Mouse (Mus musculus) neural tube, embryonic 15.5 days (tissue): ENCODE measurements at regions not wholly inside any gene's neighbourhood (a gene's known extent, or its start where the extent isn't known, plus 50 kb on each side); places are given as distances from the start of the nearest gene placed in this dataset.
"Not testable (repeated sequence)": the region's sequence is repeated elsewhere in the genome, so short reads cannot be mapped to it uniquely, and the experiment has no call there.

Experiments
- ATAC-seq: fragments of 200-750 bp; cut with Nextera tagmentation; 2 replicates; pipeline ENCODE4 v1.8.0; 2017; ENCODE audit warnings: mild to moderate bottlenecking, moderate TSS enrichment, moderate library complexity; ENCODE audit not compliant: low FRiP score
- H3K27ac ChIP-seq: fragments of 300-500 bp; sonication (generic); replicated peaks from 2 replicates; pipeline ENCODE4 v1.5.1; 2015; ENCODE audit warnings: mild to moderate bottlenecking, inconsistent platforms
- H3K27me3 ChIP-seq: fragments of 300-500 bp; sonication (generic); replicated peaks from 2 replicates; pipeline ENCODE4 v1.6.1; 2015; ENCODE audit warnings: inconsistent platforms
- H3K36me3 ChIP-seq: fragments of 300-500 bp; sonication (generic); 2 replicates; pipeline ENCODE4 v1.6.1; 2015; ENCODE audit warnings: inconsistent platforms
- H3K4me1 ChIP-seq: fragments of 300-500 bp; sonication (generic); 2 replicates; pipeline ENCODE4 v1.6.1; 2015; ENCODE audit warnings: inconsistent platforms
- H3K4me2 ChIP-seq: fragments of 300-500 bp; sonication (generic); 2 replicates; pipeline ENCODE4 v1.6.1; 2015; ENCODE audit warnings: inconsistent platforms, mild to moderate bottlenecking, moderate library complexity
- H3K4me3 ChIP-seq: fragments of 300-500 bp; sonication (generic); replicated peaks from 2 replicates; pipeline ENCODE4 v1.5.1; 2015; ENCODE audit warnings: mild to moderate bottlenecking, inconsistent platforms
- H3K9ac ChIP-seq: fragments of 300-500 bp; sonication (generic); replicated peaks from 2 replicates; pipeline ENCODE4 v1.6.1; 2015; ENCODE audit warnings: mild to moderate bottlenecking, inconsistent platforms
- H3K9me3 ChIP-seq: fragments of 300-500 bp; sonication (generic); replicated peaks from 2 replicates; pipeline ENCODE4 v1.6.1; 2016; ENCODE audit warnings: inconsistent platforms
- WGBS: fragments of 180-500 bp; shearing (Covaris S2); methylation state at CpG from one replicate; pipeline ENCODE4 v1.1.7; 2015; ENCODE audit warnings: mixed read lengths; 5-methylcytosine and 5-hydroxymethylcytosine counted together

DNA sequence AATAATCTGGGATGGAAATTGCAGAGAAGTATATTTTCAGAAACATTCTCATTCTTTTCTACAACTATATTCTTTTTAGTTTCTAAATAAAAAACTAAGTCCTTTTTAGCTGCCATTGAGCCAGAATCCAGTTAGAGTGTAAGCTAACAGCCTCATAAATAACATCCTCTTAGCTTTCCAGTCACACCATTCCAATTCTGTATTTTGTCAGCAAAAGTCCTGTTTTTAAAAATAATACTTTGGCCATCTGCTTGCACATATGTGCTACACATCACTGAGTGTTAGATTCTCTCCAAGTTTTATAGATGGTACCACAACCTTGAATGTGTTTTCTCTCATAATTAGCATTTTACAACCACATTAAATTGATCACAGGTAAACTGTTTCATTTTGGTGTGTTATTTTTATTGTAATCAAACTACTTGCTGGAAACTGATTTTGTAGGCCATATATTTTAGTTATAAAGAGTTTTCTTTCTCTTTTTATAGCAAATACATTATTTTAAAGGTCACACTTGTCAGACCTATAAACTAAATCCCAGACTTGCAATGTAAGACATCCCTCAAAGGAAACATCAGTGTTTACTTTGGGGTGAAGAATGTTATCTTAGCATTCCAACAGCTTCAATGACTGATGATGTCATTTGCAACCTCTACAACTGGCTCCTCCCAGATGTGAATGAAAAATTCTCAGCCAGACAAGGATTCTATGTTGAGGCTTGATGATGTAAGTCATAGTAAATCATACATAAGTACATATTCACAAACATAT lies 1878.9 kb upstream of the Flrt2 start:
- no peaks in the 10 kb centered on the region for H3K9me3 ChIP-seq
- ATAC-seq: no peak
- H3K36me3 ChIP-seq: no peaks in the 10 kb centered on the region
- no peak overlapping the region for H3K27ac ChIP-seq
- H3K9ac ChIP-seq: no peak overlapping the region
- no peaks in the 10 kb centered on the region for H3K27me3 ChIP-seq
- no peak overlapping the region for H3K4me3 ChIP-seq
- no peaks in the 10 kb centered on the region for H3K4me1 ChIP-seq
- no peak overlapping the region for H3K4me2 ChIP-seq

DNA sequence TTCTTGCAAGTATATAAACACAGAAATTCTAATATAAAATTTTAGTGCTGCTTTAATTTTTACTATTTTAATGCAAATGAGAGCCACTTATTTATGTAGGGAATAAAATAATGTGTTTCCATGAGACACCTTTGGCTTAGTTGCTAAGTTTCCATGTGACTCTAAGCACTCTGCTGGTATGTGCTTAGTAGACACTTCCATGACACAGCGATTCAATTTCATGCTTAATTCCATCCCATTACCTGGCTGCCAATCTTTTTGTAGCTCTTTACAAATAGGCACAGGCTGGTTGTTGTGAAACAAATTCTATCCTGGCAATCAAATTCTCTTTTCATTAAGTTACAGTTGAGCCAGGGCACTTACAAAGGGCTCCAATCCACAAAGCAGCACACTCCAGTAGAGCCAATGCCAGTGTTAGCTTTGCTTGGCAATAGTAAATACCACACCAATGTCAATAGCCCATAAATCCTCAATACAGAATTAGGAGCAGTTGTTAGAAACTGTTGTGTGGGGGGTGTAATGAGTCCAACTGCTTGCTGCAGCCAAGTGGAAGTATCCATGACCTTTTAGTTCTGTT lies 1841.0 kb upstream of the Flrt2 start:
- no peak overlapping the region for H3K27ac ChIP-seq
- ATAC-seq: peak; percentile 57; the same call in 1 of the 2 replicates
- H3K9ac ChIP-seq: no peak overlapping the region
- H3K9me3 ChIP-seq: no peaks in the 10 kb centered on the region
- 0 out of 2 replicates have a peak, but pooled peaks cover 2% of the 10 kb centered on the region for H3K27me3 ChIP-seq
- H3K4me1 ChIP-seq: no peaks in the 10 kb centered on the region
- H3K4me3 ChIP-seq: no peak overlapping the region
- H3K4me2 ChIP-seq: no peak overlapping the region
- H3K36me3 ChIP-seq: no peaks in the 10 kb centered on the region
- WGBS: 17% methylated on average over 1 of the region's 1 CpGs

DNA sequence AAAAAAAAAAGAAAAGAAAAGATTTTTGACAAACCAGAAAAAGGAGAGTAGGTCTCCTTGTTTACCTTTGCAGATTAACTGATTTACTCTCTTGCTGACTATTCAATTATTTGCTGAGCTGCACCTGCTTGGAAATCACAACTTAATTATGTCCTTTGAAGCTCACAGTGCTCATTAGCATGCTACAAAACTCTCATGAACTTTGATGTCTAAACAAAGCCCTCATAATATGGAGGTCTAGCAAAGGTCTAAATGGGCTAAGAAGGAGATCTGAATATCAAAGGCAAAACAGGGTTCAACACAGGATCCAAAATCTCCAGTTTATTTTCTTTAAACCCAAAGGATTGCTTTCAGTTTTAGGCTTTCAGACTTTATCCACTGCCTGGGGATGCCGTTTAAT lies 1840.4 kb upstream of the Flrt2 start:
- no peaks in the 10 kb centered on the region for H3K9me3 ChIP-seq
- H3K4me1 ChIP-seq: no peaks in the 10 kb centered on the region
- H3K4me3 ChIP-seq: no peak overlapping the region
- no peak overlapping the region for H3K27ac ChIP-seq
- ATAC-seq: no peak
- H3K27me3 ChIP-seq: 0 out of 2 replicates have a peak, but pooled peaks cover 2% of the 10 kb centered on the region
- H3K4me2 ChIP-seq: no peak overlapping the region
- WGBS: 40% methylated on average over 1 of the region's 1 CpGs
- H3K9ac ChIP-seq: no peak overlapping the region
- H3K36me3 ChIP-seq: no peaks in the 10 kb centered on the region

DNA sequence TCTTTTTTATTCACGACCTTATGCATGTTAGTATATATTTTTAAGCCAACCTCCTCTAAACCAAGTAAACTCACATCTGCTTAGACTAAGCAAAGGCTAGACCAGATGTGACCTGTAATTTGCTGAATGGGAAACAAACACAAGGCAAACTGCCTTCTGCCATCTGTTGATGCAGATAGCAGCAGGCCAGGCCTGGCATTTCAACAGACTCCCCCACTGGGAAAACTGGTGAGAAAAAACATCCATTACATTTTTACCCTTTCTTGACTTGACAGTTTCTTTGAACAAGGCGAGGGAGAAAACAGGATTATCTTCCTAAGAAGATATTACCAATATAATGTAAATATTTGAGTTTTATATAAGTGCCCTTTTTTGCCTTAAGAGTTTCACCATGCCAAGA lies 1806.1 kb upstream of the Flrt2 start:
- WGBS: 71% methylated on average over 2 of the region's 2 CpGs
- Histone ChIP-seq H3K4me2 (no peak overlapping the region), H3K27ac (no peak overlapping the region), H3K9ac (no peak overlapping the region), H3K4me3 (no peak overlapping the region), H3K27me3 (no peaks in the 10 kb centered on the region), H3K4me1 (no peaks in the 10 kb centered on the region), H3K36me3 (no peaks in the 10 kb centered on the region), H3K9me3 (no peaks in the 10 kb centered on the region)
- ATAC-seq: no peak

DNA sequence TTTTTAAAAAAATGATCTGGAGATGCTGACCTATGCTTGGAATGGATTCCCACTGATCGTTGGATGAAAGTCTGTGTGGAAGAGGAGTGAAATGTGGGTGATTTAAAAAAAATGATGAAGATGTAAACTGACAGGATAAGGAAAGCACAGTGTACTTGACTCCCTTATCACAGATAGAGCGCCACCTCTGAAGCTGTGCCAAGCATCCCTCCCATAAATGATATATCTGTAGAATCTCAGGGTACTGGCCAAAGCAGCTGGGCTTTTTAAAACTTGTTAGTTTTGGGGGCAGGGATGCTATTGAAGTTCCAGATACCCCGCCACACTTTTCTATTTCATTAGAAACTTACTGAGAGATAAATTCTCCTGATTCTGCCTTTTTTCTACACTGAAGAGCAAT lies 1801.9 kb upstream of the Flrt2 start:
- no peak for ATAC-seq
- WGBS: 83% methylated on average over 3 of the region's 3 CpGs

DNA sequence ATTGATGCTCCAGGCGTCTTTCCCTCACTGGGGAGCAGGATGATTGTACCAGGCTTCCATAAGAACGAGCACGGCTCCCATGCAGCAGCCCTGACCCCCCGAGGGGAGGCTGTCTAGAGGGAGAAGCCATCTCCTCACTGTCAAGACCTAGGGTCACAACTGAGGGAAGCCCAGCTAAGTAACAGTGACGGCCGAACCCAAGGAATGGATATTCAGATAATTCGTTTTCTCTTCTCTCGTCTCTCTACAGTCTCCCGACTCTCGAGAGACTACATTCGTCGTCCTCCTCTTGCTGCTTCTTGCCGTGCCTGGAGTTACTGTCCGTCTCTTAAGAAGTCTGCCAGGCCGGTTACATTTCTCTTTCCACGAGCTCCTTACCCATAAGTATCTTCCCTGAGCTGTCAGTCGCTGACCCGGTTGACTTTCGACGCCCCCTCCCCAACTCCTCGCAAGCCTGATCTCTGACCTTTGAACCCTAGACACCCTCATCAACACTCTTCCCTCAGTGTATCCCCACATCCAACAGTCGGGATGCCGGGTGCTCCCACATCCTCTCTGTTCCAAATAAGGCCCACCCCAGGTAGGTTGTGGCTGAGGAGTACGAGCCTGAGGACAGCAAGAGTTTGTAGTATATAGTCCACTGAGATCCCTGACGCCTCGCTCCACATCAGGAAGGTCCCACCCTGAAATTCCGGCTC lies 1763.3 kb upstream of the Flrt2 start:
- H3K27ac ChIP-seq, H3K4me1 ChIP-seq, H3K4me3 ChIP-seq, H3K27me3 ChIP-seq, H3K9me3 ChIP-seq, H3K9ac ChIP-seq, H3K36me3 ChIP-seq, H3K4me2 ChIP-seq: not testable (repeated sequence)
- ATAC-seq: peak; percentile 87
- 77% methylated on average over 1 of the region's 27 CpGs for WGBS

More for the DNA sequence above, 1801.9 kb upstream of the Flrt2 start:
- H3K4me2 ChIP-seq: no peak overlapping the region
- no peaks in the 10 kb centered on the region for H3K4me1 ChIP-seq
- H3K27me3 ChIP-seq: no peaks in the 10 kb centered on the region
- no peaks in the 10 kb centered on the region for H3K9me3 ChIP-seq
- no peak overlapping the region for H3K4me3 ChIP-seq
- no peak overlapping the region for H3K9ac ChIP-seq
- H3K27ac ChIP-seq: no peak overlapping the region
- H3K36me3 ChIP-seq: no peaks in the 10 kb centered on the region

DNA sequence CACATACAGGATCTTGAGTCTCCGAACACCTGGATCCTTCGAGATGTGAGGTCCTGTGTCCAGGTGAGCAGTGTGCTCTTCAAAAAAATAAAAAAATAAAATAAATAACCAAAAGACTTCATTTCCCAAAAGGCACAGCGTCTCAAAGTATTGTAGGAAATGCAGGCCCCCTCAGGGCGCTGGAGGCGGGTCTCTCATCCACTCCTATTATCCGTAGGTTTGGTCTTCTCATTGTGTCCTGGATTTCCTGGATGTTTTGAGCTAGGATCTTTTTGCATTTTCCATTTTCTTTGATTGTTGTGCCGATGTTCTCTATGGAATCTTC lies 1762.8 kb upstream of the Flrt2 start:
- H3K27ac ChIP-seq, H3K4me3 ChIP-seq, H3K4me1 ChIP-seq, H3K36me3 ChIP-seq, H3K9ac ChIP-seq, H3K9me3 ChIP-seq, H3K4me2 ChIP-seq, H3K27me3 ChIP-seq: not testable (repeated sequence)
- peak; percentile 74 for ATAC-seq
- 100% methylated on average over 5 of the region's 7 CpGs for WGBS

DNA sequence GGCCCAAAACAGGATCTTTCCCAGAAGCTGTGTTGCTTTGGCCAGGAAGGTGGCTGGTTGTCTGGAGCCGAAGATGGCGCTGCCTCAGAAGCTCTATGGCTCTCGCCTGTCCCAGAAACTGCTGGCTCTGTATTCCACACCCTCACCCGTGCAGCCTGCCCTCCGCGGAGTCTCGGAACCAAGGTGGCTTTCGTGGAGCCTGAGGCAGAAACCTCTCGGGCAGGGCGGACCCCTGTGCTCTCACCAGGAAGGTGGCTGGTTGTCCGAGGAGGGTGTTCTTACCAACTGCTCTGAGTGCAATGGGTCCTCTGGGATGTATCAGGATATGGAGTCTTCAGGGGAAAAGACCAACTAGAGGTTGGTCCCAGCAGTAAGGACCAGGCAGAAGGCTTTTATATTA lies 1761.8 kb upstream of the Flrt2 start:
- H3K9me3 ChIP-seq, H3K36me3 ChIP-seq, H3K9ac ChIP-seq, H3K4me2 ChIP-seq, H3K27ac ChIP-seq, H3K4me3 ChIP-seq, H3K4me1 ChIP-seq, H3K27me3 ChIP-seq, ATAC-seq: not testable (repeated sequence)
- 94% methylated on average over 11 of the region's 11 CpGs for WGBS

DNA sequence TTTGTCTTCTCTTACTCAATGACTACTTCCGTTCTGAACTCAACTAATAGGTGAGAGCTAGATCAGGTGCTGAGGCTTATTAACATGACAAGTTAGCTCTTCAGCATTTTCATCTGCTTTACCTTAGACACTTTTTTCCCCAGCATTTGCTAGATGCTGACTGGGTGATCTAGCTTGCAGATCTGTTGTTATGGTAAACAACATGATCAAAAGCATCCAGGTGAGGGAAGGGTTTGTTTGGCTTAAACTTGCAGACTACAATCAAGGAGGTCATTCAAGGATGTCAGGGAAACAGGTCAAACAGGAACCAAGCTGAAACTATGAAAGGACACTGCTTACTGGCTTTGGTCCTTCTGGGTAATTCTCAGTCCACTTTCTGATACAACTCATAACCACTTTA lies 1731.2 kb upstream of the Flrt2 start:
- ATAC-seq: no peak
- 87% methylated on average over 1 of the region's 1 CpGs for WGBS
- H3K27ac ChIP-seq: no peak overlapping the region

DNA sequence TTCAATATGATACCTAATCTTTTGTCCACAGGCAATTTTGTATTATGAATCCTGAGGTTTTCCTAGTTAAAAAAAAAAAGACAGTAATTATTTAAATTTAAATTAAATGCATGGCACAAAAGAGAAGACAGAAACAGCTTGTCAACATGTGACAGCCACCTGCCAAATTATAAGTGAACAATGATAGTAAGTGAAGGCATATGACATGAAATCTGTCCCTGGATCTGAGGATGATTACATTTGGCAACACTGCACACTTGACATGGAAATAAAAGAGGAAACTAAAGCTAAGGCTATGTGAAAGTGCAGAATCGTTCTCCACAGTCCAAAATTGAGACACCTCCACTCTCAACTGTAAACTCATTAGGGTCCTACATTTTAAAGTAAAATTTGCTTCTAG lies 1710.7 kb upstream of the Flrt2 start:
- Histone ChIP-seq H3K4me3 (no peak overlapping the region), H3K27ac (no peak overlapping the region), H3K27me3 (no peaks in the 10 kb centered on the region), H3K36me3 (no peaks in the 10 kb centered on the region), H3K9ac (no peak overlapping the region), H3K4me1 (no peaks in the 10 kb centered on the region), H3K9me3 (no peaks in the 10 kb centered on the region), H3K4me2 (no peak overlapping the region)
- WGBS: 78% methylated on average over 1 of the region's 1 CpGs
- no peak for ATAC-seq

More for the DNA sequence above, 1731.2 kb upstream of the Flrt2 start:
- Histone ChIP-seq H3K9ac (no peak overlapping the region), H3K4me2 (no peak overlapping the region), H3K9me3 (no peaks in the 10 kb centered on the region), H3K4me3 (no peak overlapping the region), H3K36me3 (no peaks in the 10 kb centered on the region), H3K4me1 (no peaks in the 10 kb centered on the region), H3K27me3 (no peaks in the 10 kb centered on the region)

DNA sequence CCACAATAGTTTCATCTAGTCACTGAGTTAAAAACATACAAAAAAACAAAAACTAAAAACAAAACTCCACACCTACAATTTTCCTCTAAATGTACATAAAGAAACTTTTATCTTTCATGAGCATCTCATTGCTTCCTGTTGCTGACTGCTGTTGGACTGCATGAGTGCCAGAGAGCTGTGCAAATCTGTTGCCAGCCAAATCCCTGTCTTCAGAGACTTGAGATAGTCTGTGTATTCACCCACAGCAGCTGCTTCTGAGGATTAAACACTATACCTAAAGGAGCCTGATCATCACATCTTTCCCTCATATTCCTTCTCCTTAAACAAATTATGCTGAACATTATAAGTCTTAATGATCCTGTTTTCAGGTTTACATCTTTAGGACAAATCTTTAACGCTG lies 1700.5 kb upstream of the Flrt2 start:
- no peak for ATAC-seq
- no peaks in the 10 kb centered on the region for H3K36me3 ChIP-seq
- H3K4me2 ChIP-seq: no peak overlapping the region
- no peaks in the 10 kb centered on the region for H3K4me1 ChIP-seq
- no peak overlapping the region for H3K9ac ChIP-seq
- no peak overlapping the region for H3K27ac ChIP-seq
- H3K4me3 ChIP-seq: no peak overlapping the region
- no peaks in the 10 kb centered on the region for H3K9me3 ChIP-seq
- WGBS: 86% methylated on average over 1 of the region's 1 CpGs
- H3K27me3 ChIP-seq: no peaks in the 10 kb centered on the region

DNA sequence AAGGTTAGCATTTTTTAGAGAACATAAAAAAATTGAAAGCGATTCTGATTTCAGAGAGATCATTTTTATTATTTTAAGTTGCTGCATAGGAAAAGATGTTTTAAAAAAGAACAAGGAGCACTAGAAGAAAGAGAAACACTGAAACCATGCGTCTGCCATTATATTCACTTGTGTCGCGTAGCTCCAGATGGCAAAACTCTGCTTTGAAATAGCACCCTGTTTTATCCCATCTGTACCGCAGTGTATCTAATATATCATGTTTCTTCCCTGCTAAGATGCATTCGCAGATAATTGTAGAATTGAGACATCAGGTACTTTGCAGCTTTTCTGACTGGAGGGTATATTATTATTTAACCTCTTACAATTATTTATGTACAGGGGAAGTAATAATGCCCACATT lies 1698.2 kb upstream of the Flrt2 start:
- ATAC-seq: no peak
- H3K27ac ChIP-seq: no peak overlapping the region
- H3K27me3 ChIP-seq: no peaks in the 10 kb centered on the region
- H3K36me3 ChIP-seq: no peaks in the 10 kb centered on the region
- 78% methylated on average over 6 of the region's 6 CpGs for WGBS
- H3K4me3 ChIP-seq: no peak overlapping the region
- no peak overlapping the region for H3K4me2 ChIP-seq
- no peaks in the 10 kb centered on the region for H3K9me3 ChIP-seq
- H3K9ac ChIP-seq: no peak overlapping the region
- no peaks in the 10 kb centered on the region for H3K4me1 ChIP-seq
